Mouse (Mus musculus): ENCODE results near the gene Zbtb32. TPM values are rescaled to one million over a fixed set of nuclear protein-coding genes. Genes with fewer than 3 reads are reported as not detected.

Zbtb32 gene
- polyA plus RNA-seq, 1 experiment, result 0.20 TPM

DNA sequence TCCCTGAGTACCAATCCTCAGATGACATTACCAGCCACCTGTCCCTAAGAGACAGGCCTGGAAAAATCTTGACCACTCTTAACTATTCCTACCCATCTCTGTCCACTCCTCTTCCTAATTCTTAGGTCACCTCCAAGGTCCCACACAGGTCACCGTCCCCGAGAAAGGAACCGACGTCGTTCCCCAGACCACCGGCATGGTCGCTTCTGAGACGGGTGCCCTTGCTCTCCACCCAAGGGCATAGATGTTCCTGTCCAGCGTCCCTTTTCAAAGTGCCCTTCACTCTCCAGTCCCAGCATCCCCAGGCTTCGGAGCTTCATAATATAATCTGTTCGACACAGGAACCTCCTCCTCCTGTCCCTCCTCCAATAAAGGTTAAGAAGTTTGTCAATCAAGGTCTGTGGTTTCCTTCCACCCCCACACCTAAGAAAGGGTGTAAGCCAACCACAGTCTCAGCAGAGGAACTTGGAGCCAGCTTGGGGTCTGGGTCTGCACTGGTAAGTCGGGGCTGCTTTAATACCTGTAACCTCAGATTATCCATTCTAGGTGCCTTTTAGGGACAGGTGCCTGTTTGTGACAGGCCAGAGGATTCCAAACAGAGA lies 33.6 kb downstream of the Zbtb32 start, which contains the start of gene Igflr1:
Gene Igflr1, plus strand, starts transcription at position 458 of the 602 bp plus-strand sequence.
- Histone ChIP-seq H3K36me3 (ENCODE audit: control insufficient read depth) (peaks cover 69% of the 10 kb centered on the region), H3K27me3 (ENCODE audit: control insufficient read depth) (no peaks in the 10 kb centered on the region), H3K4me1 (ENCODE audit: control insufficient read depth) (peaks cover 40% of the 10 kb centered on the region), H3K9me3 (ENCODE audit: control insufficient read depth, low read length) (no peaks in the 10 kb centered on the region), H3K4me3 (replicated peaks) (peak within 1 kb of the TSS; percentile 94)
- TF ChIP-seq TAL1 (IDR thresholded peaks at IDR 0.05; ENCODE audit: low read length) (no peak), GATA1 (IDR thresholded peaks at IDR 0.05; ENCODE audit: low read length) (no peak)

DNA sequence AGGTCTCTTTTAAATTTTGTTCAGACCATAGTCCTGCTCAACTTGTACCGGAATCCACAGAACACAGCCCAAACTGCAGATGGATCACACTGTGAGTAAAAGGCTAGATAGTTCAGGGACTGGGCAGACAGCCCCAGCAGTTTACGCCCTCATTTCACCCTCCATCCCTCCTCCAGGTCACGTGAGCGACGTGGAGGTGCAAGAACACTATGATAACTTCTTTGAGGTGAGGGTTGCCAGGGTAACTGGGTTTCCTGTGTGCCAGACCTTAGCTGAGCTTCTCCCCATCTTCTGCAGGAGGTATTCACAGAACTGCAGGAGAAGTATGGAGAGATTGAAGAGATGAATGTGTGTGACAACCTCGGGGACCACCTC lies 34.8 kb downstream of the Zbtb32 start:
- Histone ChIP-seq H3K4me3 (replicated peaks) (peak overlapping the region; percentile 94), H3K36me3 (ENCODE audit: control insufficient read depth) (peaks cover 57% of the 10 kb centered on the region), H3K27me3 (ENCODE audit: control insufficient read depth) (no peaks in the 10 kb centered on the region), H3K9me3 (ENCODE audit: control insufficient read depth, low read length) (no peaks in the 10 kb centered on the region), H3K4me1 (ENCODE audit: control insufficient read depth) (peaks cover 50% of the 10 kb centered on the region)
- TF ChIP-seq GATA1 (IDR thresholded peaks at IDR 0.05; ENCODE audit: low read length) (no peak), TAL1 (IDR thresholded peaks at IDR 0.05; ENCODE audit: low read length) (no peak)

- TF ChIP-seq TAL1 (IDR thresholded peaks at IDR 0.05; ENCODE audit: low read length) (no peak), GATA1 (IDR thresholded peaks at IDR 0.05; ENCODE audit: low read length) (no peak)
- Histone ChIP-seq H3K9me3 (ENCODE audit: control insufficient read depth, low read length) (no peaks in the 10 kb centered on the region), H3K4me3 (replicated peaks) (peak within 1 kb of the TSS; percentile 94), H3K4me1 (ENCODE audit: control insufficient read depth) (peaks cover 56% of the 10 kb centered on the region), H3K27me3 (ENCODE audit: control insufficient read depth) (no peaks in the 10 kb centered on the region), H3K36me3 (ENCODE audit: control insufficient read depth) (peaks cover 51% of the 10 kb centered on the region)
Measured at GRCm38 (mm10) chr7:30563117-30563905, 35.4 kb downstream of the Zbtb32 start, which contains the start of the genes U2af1l4, Gm49396 and Psenen. Gene U2af1l4, plus strand, starts transcription at chr7:30563301. Gene Gm49396, plus strand, starts transcription at chr7:30563344. Gene Psenen, minus strand, starts transcription at chr7:30563627.

DNA sequence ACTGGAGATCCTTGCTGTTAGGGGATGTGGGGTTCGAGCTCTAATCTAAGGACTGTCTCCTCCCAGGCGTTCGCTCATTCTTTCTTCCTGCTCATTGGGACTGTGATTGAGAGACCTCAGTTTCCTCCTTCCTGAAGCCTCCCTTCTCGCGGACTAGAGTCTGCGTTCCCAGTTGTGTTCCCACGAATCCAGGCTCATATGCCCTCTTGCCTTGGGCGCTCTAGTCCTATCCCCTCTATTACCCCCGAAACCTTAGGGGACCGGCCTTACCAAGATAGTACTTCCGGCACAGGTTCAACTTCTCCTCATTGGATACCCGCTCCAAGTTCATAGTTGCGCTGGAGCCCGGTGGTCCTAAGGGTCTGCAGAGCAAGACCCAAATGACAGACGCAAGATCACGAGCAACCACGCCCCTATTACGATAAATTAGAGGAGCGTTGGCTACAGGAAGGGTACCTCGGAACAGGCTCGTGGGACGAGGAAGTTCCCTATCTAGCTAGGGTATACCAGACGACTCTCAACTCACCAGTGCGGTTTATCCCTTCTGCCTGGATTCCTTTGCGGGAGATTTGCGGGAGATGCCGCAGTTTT lies 36.1 kb downstream of the Zbtb32 start:
- H3K27me3 ChIP-seq (ENCODE audit: control insufficient read depth), result no peaks in the 10 kb centered on the region

GRCm38 (mm10) chr7:30560296-30560695 lies 38.4 kb downstream of the Zbtb32 start:
- H3K9me3 ChIP-seq (ENCODE audit: control insufficient read depth, low read length), result no peaks in the 10 kb centered on the region
- H3K36me3 ChIP-seq (ENCODE audit: control insufficient read depth), result peaks cover 51% of the 10 kb centered on the region
- peak overlapping the region; percentile 87 for H3K4me3 ChIP-seq (replicated peaks)
- H3K4me1 ChIP-seq (ENCODE audit: control insufficient read depth), result peaks cover 68% of the 10 kb centered on the region
- H3K27me3 ChIP-seq (ENCODE audit: control insufficient read depth), result no peaks in the 10 kb centered on the region
- TF ChIP-seq GATA1 (IDR thresholded peaks at IDR 0.05; ENCODE audit: low read length) (no peak), TAL1 (IDR thresholded peaks at IDR 0.05; ENCODE audit: low read length) (no peak)

More for the DNA sequence above, 36.1 kb downstream of the Zbtb32 start:
- H3K9me3 ChIP-seq (ENCODE audit: control insufficient read depth, low read length), result no peaks in the 10 kb centered on the region
- H3K4me1 ChIP-seq (ENCODE audit: control insufficient read depth), result peaks cover 63% of the 10 kb centered on the region
- H3K36me3 ChIP-seq (ENCODE audit: control insufficient read depth), result peaks cover 51% of the 10 kb centered on the region
- H3K4me3 ChIP-seq (replicated peaks), result peak overlapping the region; percentile 94
- no peak for TF ChIP-seq GATA1 (IDR thresholded peaks at IDR 0.05; ENCODE audit: low read length)
- no peak for TF ChIP-seq TAL1 (IDR thresholded peaks at IDR 0.05; ENCODE audit: low read length)

DNA sequence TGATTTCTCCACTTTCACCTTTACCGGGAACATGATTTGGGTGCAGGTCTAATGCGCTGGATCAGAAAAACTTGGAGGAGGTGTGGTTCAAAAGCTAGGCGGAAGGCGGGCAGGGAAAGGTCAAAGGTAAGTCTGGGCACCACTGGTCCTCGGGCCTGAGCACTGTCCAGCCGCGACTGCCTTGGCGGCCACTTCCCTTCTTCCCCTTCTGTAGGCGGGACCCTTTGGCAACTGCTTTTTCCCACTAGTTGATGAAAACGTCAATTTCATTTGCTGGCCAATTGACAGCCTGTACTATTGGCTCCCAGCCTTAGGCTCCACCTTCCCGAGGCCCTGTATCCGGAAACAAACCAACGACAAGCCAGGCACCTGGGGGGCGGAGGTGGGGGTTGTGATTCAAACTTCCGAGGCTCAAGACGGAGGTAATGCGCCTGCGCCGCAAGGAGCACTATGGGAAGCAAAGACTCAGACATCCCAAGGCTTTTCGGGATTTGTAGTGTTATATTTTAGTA lies 39.2 kb downstream of the Zbtb32 start, which contains the start of gene Lin37:
Gene Lin37, minus strand, starts transcription at position 396 of the 512 bp plus-strand sequence.
- no peaks in the 10 kb centered on the region for H3K9me3 ChIP-seq (ENCODE audit: control insufficient read depth, low read length)
- peak within 1 kb of the TSS; percentile 87 for H3K4me3 ChIP-seq (replicated peaks)
- TF ChIP-seq GATA1 (IDR thresholded peaks at IDR 0.05; ENCODE audit: low read length) (no peak), TAL1 (IDR thresholded peaks at IDR 0.05; ENCODE audit: low read length) (no peak)
- no peaks in the 10 kb centered on the region for H3K27me3 ChIP-seq (ENCODE audit: control insufficient read depth)
- peaks cover 51% of the 10 kb centered on the region for H3K36me3 ChIP-seq (ENCODE audit: control insufficient read depth)
- H3K4me1 ChIP-seq (ENCODE audit: control insufficient read depth), result peaks cover 63% of the 10 kb centered on the region

- TF ChIP-seq TAL1 (IDR thresholded peaks at IDR 0.05; ENCODE audit: low read length) (no peak), GATA1 (IDR thresholded peaks at IDR 0.05; ENCODE audit: low read length) (no peak)
- H3K36me3 ChIP-seq (ENCODE audit: control insufficient read depth), result peaks cover 54% of the 10 kb centered on the region
- peaks cover 62% of the 10 kb centered on the region for H3K4me1 ChIP-seq (ENCODE audit: control insufficient read depth)
- H3K4me3 ChIP-seq (replicated peaks), result peak overlapping the region; percentile 87
- no peaks in the 10 kb centered on the region for H3K9me3 ChIP-seq (ENCODE audit: control insufficient read depth, low read length)
- no peaks in the 10 kb centered on the region for H3K27me3 ChIP-seq (ENCODE audit: control insufficient read depth)
Measured at GRCm38 (mm10) chr7:30558656-30559442, 39.9 kb downstream of the Zbtb32 start.

- TF ChIP-seq TAL1 (IDR thresholded peaks at IDR 0.05; ENCODE audit: low read length), result no peak
- no peak for TF ChIP-seq GATA1 (IDR thresholded peaks at IDR 0.05; ENCODE audit: low read length)
- Histone ChIP-seq H3K4me3 (replicated peaks) (peak overlapping the region; percentile 87), H3K4me1 (ENCODE audit: control insufficient read depth) (peaks cover 65% of the 10 kb centered on the region), H3K27me3 (ENCODE audit: control insufficient read depth) (no peaks in the 10 kb centered on the region), H3K9me3 (ENCODE audit: control insufficient read depth, low read length) (no peaks in the 10 kb centered on the region), H3K36me3 (ENCODE audit: control insufficient read depth) (peaks cover 56% of the 10 kb centered on the region)
Measured at GRCm38 (mm10) chr7:30557901-30558514, 40.7 kb downstream of the Zbtb32 start.
